Mouse (Mus musculus) kidney, embryonic 14.5 days (tissue): Measurements from ENCODE around the gene Epha2. TPM values are rescaled to one million over a fixed set of nuclear protein-coding genes. Genes with fewer than 3 reads are reported as not detected.
A peak's percentile ranks its signal among the peaks of the same experiment; 100 is the strongest.

ENCODE experiments used
- ATAC-seq: fragments of 200-750 bp; cut with Nextera tagmentation; 2 replicates; pipeline ENCODE4 v1.8.0; 2017; ENCODE audit warnings: moderate number of reproducible peaks, mild to moderate bottlenecking, moderate TSS enrichment, moderate library complexity; ENCODE audit not compliant: low FRiP score, low TSS enrichment
- H3K27ac ChIP-seq: fragments of 300-500 bp; sonication (generic); 2 replicates; pipeline ENCODE4 v1.5.1; 2014; ENCODE audit warnings: low read depth, mild to moderate bottlenecking, low read length, moderate library complexity, mixed read lengths
- H3K27me3 ChIP-seq: fragments of 300-500 bp; sonication (generic); 2 replicates; pipeline ENCODE4 v1.6.1; 2014; ENCODE audit warnings: mild to moderate bottlenecking, low read length; ENCODE audit not compliant: control insufficient read depth, insufficient read depth
- H3K36me3 ChIP-seq: fragments of 300-500 bp; sonication (generic); 2 replicates; pipeline ENCODE4 v1.6.1; 2014; ENCODE audit warnings: low read length, mixed read lengths; ENCODE audit not compliant: control insufficient read depth, insufficient read depth
- H3K4me1 ChIP-seq: fragments of 300-500 bp; sonication (generic); 2 replicates; pipeline ENCODE4 v1.6.1; 2014; ENCODE audit warnings: low read length, mixed read lengths; ENCODE audit not compliant: control insufficient read depth, insufficient read depth
- H3K4me2 ChIP-seq: fragments of 300-500 bp; sonication (generic); replicated peaks from 2 replicates; pipeline ENCODE4 v1.6.1; 2014; ENCODE audit warnings: low read depth, mild to moderate bottlenecking, low read length
- H3K4me3 ChIP-seq: fragments of 300-500 bp; sonication (generic); 2 replicates; pipeline ENCODE4 v1.5.1; 2014; ENCODE audit warnings: mild to moderate bottlenecking, low read length
- H3K9ac ChIP-seq: fragments of 300-500 bp; sonication (generic); 2 replicates; pipeline ENCODE4 v1.6.1; 2014; ENCODE audit warnings: low read depth, mild to moderate bottlenecking, low read length, moderate library complexity
- H3K9me3 ChIP-seq: fragments of 300-500 bp; sonication (generic); 2 replicates; pipeline ENCODE4 v1.6.1; 2016; ENCODE audit warnings: low read length; ENCODE audit not compliant: control insufficient read depth
- WGBS: fragments of 180-500 bp; shearing (Covaris S2); extraction: QIAGEN DNeasy Blood & Tissue Kit; methylation state at CpG from one replicate; pipeline ENCODE4 v1.1.7; 2014; 5-methylcytosine and 5-hydroxymethylcytosine counted together
- polyA plus RNA-seq: library from polyadenylated mRNA; unstranded; fragments of >200 nt; fragmentation: Nextera tagmentation; extraction: Ambion mirVana; gene quantifications from 2 replicates; pipeline ENCODE4 v1.2.1, GENCODE M21; 2014

Gene Epha2
- polyA plus RNA-seq, 1 experiment from 2014 or later, result 3.9 TPM

DNA sequence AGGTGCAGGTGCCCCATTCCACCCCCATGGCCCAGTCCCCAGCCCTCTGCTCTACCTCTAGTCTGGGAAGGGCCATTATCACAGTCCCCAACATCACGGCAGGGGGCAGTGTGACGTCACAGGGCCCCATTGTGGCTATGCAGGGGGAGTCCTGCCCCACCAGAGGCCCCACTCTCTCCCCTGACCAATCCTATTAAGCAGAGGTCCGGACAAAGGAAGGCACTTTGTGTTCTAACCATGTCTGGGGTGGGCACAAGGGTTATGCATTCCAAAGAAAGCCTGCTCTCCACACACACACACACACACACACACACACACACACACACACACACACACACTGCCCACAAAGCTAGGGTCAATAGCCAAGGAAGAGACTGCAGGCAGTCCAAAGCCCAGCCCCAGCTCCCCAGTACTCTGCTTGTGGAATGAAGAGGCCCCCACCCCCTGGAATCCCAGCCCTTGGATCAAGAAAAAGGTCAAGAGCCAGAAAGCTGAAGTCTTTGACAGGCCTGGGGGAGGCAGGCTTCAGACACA, 34.3 kb downstream of the Epha2 start:
- Histone ChIP-seq H3K4me1 (peaks cover 31% of the 10 kb centered on the region), H3K9me3 (no peaks in the 10 kb centered on the region), H3K36me3 (no peaks in the 10 kb centered on the region), H3K27ac (no peak overlapping the region), H3K4me2 (no peak overlapping the region), H3K4me3 (no peak overlapping the region), H3K27me3 (no peaks in the 10 kb centered on the region), H3K9ac (no peak overlapping the region)
- ATAC-seq, result no peak
- 32% methylated on average over 3 of the region's 3 CpGs for WGBS

GRCm38 (mm10) chr4:141336196-141336595, 35.2 kb downstream of the Epha2 start:
- Histone ChIP-seq H3K4me1 (peaks cover 35% of the 10 kb centered on the region), H3K36me3 (no peaks in the 10 kb centered on the region), H3K4me3 (no peak overlapping the region), H3K9me3 (no peaks in the 10 kb centered on the region), H3K9ac (no peak overlapping the region), H3K27ac (no peak overlapping the region), H3K27me3 (no peaks in the 10 kb centered on the region), H3K4me2 (no peak overlapping the region)
- WGBS, result 70% methylated on average over 6 of the region's 6 CpGs
- ATAC-seq, result no peak

GRCm38 (mm10) chr4:141337986-141338385, 36.9 kb downstream of the Epha2 start:
- Histone ChIP-seq H3K4me1 (peaks cover 35% of the 10 kb centered on the region), H3K4me2 (0 out of 2 replicates have a peak overlapping the region, but pooled peaks have one; percentile 1), H3K27ac (peak overlapping the region; percentile 25; the same call in 1 of the 2 replicates), H3K4me3 (no peak overlapping the region), H3K9ac (no peak overlapping the region), H3K9me3 (no peaks in the 10 kb centered on the region), H3K36me3 (no peaks in the 10 kb centered on the region), H3K27me3 (no peaks in the 10 kb centered on the region)
- WGBS, result 17% methylated on average over 6 of the region's 6 CpGs
- ATAC-seq, result peak; percentile 68

- Histone ChIP-seq H3K9me3 (no peaks in the 10 kb centered on the region), H3K36me3 (no peaks in the 10 kb centered on the region), H3K4me1 (peaks cover 35% of the 10 kb centered on the region), H3K27me3 (no peaks in the 10 kb centered on the region), H3K4me2 (no peak overlapping the region), H3K9ac (no peak overlapping the region), H3K27ac (peak overlapping the region; percentile 25; the same call in 1 of the 2 replicates), H3K4me3 (no peak overlapping the region)
- WGBS, result 13% methylated on average over 1 of the region's 1 CpGs
- ATAC-seq, result no peak
These were observed 37.8 kb downstream of the Epha2 start for GRCm38 (mm10) chr4:141338853-141339252.

GRCm38 (mm10) chr4:141341477-141341876, 40.4 kb downstream of the Epha2 start:
- H3K9me3 ChIP-seq, result no peaks in the 10 kb centered on the region
- H3K27ac ChIP-seq, result no peak overlapping the region
- WGBS, result 66% methylated on average over 7 of the region's 7 CpGs
- no peak overlapping the region for H3K4me3 ChIP-seq
- H3K27me3 ChIP-seq, result no peaks in the 10 kb centered on the region
- H3K36me3 ChIP-seq, result no peaks in the 10 kb centered on the region
- no peak overlapping the region for H3K4me2 ChIP-seq
- H3K4me1 ChIP-seq, result peaks cover 31% of the 10 kb centered on the region
- ATAC-seq, result no peak
- no peak overlapping the region for H3K9ac ChIP-seq

DNA sequence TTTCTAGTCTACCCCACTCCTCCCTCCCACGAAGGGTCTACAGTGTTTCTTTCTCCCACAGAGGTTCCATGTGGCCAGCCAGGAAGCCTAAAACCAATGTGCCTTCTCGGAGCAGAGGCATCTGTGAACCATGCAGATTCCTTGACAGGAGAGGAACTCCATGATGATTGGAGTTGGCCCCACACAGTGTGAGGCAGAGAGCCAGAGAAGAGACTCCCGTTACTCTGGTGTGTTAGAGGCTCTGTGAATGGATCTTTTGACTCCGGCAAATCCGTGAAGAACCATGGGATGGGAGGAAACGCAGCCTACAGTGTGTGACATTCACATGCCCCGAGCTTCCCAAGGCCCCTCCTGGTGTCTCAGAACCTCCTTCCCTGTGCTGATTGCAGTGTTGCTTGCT, 42.5 kb downstream of the Epha2 start:
- 77% methylated on average over 7 of the region's 7 CpGs for WGBS
- Histone ChIP-seq H3K4me3 (no peak overlapping the region), H3K4me1 (peaks cover 26% of the 10 kb centered on the region), H3K27me3 (no peaks in the 10 kb centered on the region), H3K36me3 (no peaks in the 10 kb centered on the region), H3K27ac (no peak overlapping the region), H3K9ac (no peak overlapping the region), H3K9me3 (no peaks in the 10 kb centered on the region), H3K4me2 (no peak overlapping the region)
- no peak for ATAC-seq

- H3K4me1 ChIP-seq, result peaks cover 10% of the 10 kb centered on the region
- H3K4me2 ChIP-seq, result no peak overlapping the region
- no peak overlapping the region for H3K4me3 ChIP-seq
- WGBS, result 81% methylated on average over 12 of the region's 12 CpGs
- no peaks in the 10 kb centered on the region for H3K36me3 ChIP-seq
- no peaks in the 10 kb centered on the region for H3K9me3 ChIP-seq
- no peaks in the 10 kb centered on the region for H3K27me3 ChIP-seq
- no peak overlapping the region for H3K9ac ChIP-seq
- no peak for ATAC-seq
- H3K27ac ChIP-seq, result no peak overlapping the region
These were observed 44.2 kb downstream of the Epha2 start for GRCm38 (mm10) chr4:141345219-141345618.

DNA sequence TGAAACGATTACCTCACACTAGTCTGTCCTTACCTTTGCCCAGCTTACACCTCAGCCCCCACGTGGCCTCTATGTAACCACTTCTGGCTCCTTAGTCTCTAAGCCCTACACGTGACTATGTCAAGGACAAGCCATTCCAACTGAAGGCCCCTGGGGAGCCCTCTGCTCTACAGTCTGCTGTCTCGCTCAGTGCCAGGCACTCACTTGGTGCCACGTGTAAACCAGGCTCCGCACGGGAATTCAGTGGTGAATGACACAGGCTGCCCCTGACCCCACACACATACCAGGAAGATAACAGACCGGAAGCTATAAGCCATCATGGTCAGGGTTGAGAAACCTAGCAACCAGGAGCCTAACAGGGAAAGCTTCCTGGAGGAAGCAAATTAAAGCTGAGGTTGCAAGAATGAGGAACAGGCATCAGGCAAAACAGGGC, 46.3 kb downstream of the Epha2 start:
- H3K4me1 ChIP-seq, result peaks cover 17% of the 10 kb centered on the region

GRCm38 (mm10) chr4:141348616-141349015, 47.6 kb downstream of the Epha2 start:
- no peak for ATAC-seq
- no peak overlapping the region for H3K9ac ChIP-seq
- no peak overlapping the region for H3K27ac ChIP-seq
- H3K36me3 ChIP-seq, result no peaks in the 10 kb centered on the region
- H3K4me3 ChIP-seq, result no peak overlapping the region
- whole genome bisulfite sequencing, result 53% methylated on average over 11 of the region's 11 CpGs
- no peaks in the 10 kb centered on the region for H3K27me3 ChIP-seq
- peaks cover 23% of the 10 kb centered on the region for H3K4me1 ChIP-seq
- H3K4me2 ChIP-seq, result no peak overlapping the region
- H3K9me3 ChIP-seq, result no peaks in the 10 kb centered on the region

More for the DNA sequence above, 46.3 kb downstream of the Epha2 start:
- Histone ChIP-seq H3K9me3 (no peaks in the 10 kb centered on the region), H3K4me2 (no peak overlapping the region), H3K4me3 (no peak overlapping the region), H3K36me3 (no peaks in the 10 kb centered on the region), H3K27ac (no peak overlapping the region), H3K9ac (no peak overlapping the region), H3K27me3 (no peaks in the 10 kb centered on the region)
- ATAC-seq, result no peak
- WGBS, result 62% methylated on average over 8 of the region's 8 CpGs
